Mouse (Mus musculus): ENCODE results near the gene Rab11a. TPM values are rescaled to one million over a fixed set of nuclear protein-coding genes. Genes with fewer than 3 reads are reported as not detected.
"Not testable (repeated sequence)": the region's sequence is repeated elsewhere in the genome, so short reads cannot be mapped to it uniquely, and the experiment has no call there.

The Rab11a gene
- polyA plus RNA-seq, 1 experiment from 2014 or later = 330 TPM

DNA sequence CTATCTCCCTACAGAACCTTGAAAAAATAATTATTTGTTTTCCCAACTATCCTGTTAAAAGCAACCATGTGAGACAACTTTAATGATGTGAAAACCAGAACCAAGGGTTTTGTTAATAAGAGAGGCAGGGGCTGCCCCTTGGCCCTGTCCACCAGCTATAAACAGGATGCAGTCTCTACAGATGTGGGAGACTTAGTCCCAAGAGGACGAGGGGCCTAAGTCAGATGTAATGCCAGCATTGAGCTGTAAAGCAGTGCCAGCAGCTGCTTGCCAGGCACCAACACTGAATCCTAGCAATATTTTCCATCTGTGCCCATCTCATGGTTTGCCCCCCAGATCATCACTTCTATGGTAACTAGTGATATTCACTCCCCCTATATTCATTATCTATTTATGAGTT, 4.9 kb upstream of the Rab11a start:
- H3K27ac ChIP-seq = no peak overlapping the region
- H3K36me3 ChIP-seq = no peaks in the 10 kb centered on the region
- no peak for ATAC-seq (ENCODE audit: insufficient number of reproducible peaks, insufficient read depth, low FRiP score, low TSS enrichment, low read depth)
- no peaks in the 10 kb centered on the region for H3K27me3 ChIP-seq
- no peak overlapping the region for H3K4me2 ChIP-seq
- no peak overlapping the region for H3K4me3 ChIP-seq
- no peaks in the 10 kb centered on the region for H3K4me1 ChIP-seq
- no peaks in the 10 kb centered on the region for H3K9me3 ChIP-seq
- no peak overlapping the region for H3K9ac ChIP-seq
- 58% methylated on average over 1 of the region's 1 CpGs for WGBS

DNA sequence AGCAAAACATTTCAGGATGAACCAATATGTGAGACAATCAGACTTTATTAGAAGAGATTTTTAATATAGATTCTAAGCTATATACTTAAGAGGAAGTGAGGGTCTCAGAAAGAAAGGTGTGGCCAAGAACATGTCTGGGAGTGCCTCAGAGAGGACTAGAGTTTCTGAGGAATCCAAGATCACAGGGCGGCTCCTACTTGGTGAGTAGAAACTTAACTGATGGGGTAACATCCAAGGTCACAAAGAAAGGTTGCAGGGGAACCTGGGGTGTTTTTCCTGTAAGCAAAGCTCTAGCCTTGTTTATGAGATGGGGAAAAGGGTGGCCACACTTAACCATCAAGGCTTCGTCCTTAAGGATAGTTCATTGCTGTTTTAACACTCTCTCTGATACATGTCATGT, 1.4 kb upstream of the Rab11a start:
- Histone ChIP-seq H3K4me1 (peaks cover 6% of the 10 kb centered on the region; the same call in 1 of the 2 replicates), H3K27ac (no peak overlapping the region), H3K27me3 (no peaks in the 10 kb centered on the region), H3K36me3 (no peaks in the 10 kb centered on the region), H3K4me2 (no peak overlapping the region), H3K9ac (no peak overlapping the region), H3K9me3 (no peaks in the 10 kb centered on the region), H3K4me3 (no peak overlapping the region)
- no peak for ATAC-seq (ENCODE audit: insufficient number of reproducible peaks, insufficient read depth, low FRiP score, low TSS enrichment, low read depth)
- WGBS = 85% methylated on average over 2 of the region's 2 CpGs

DNA sequence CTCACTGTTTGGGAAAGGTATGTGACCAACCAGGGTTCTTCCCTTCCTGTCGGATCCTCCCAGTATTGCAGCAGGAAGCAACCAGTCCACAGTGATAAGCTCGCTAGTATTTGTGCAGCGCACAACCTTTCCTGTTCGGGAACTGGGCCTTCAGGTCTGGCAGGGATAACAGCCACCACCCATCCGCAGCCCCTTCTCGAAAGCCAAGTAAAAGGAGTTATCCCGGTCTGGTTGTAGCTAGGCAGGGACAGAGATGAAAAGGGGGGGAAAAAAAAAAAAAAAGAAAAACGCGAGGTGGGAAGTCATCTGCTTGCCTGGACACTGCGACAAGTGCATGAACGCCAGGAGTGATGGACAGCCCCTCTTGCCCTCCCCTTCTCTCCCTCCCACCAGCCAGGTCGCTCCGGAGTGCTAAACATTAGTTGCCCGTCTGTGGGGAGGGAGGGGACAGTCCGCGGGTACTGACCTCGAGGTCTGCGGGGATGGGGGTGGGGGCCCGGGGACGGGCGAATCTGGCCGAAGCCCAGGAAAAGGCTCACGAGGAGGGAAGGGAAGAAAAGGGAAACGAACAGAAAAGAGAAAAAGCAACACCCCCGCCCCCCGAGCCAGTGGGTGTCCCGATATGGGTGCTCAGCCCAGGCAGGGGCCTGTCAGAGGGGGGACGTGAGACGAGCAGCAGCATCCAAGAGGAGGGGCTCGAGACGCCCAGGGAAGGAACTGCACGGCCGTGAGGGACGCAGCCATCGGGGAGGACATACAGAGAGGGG, 736 bp downstream of the Rab11a start:
- H3K27me3 ChIP-seq = no peaks in the 10 kb centered on the region
- peak overlapping the region; percentile 72 for H3K4me2 ChIP-seq
- H3K27ac ChIP-seq = peak overlapping the region; percentile 92
- peak; percentile 81 for ATAC-seq (ENCODE audit: insufficient number of reproducible peaks, insufficient read depth, low FRiP score, low TSS enrichment, low read depth)
- no peaks in the 10 kb centered on the region for H3K9me3 ChIP-seq
- H3K36me3 ChIP-seq = no peaks in the 10 kb centered on the region
- H3K4me3 ChIP-seq = peak overlapping the region; percentile 99
- WGBS = under 1% methylated on average over 35 of the region's 35 CpGs
- peaks cover 6% of the 10 kb centered on the region; the same call in 1 of the 2 replicates for H3K4me1 ChIP-seq
- peak overlapping the region; percentile 93 for H3K9ac ChIP-seq

DNA sequence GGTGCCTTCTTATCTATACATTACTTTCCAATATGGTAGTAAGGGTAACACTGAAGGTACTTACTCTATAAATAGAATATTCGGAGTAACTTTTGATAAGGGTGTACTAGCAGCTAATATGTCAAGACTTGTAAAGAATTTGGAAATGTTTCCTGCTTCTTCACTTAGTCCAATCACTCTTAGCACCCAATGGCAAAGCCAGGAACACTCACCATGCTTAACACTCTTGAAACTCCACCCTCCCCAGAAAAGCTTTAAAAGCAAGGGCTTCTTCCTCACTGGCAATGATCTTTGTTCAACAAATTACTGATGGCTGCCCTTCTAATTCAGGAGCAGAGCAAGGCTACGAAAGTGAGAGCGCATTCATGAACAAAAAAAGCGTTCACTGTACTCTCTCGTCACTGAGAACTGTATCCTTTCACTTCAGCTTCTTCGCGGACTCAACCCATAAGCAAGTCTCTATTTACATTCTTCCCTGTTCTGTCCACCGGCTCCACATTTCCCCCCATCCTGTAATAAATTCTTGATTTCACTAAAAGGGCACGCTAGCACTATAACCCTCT, 1.4 kb downstream of the Rab11a start:
- peak overlapping the region; percentile 92 for H3K27ac ChIP-seq
- H3K36me3 ChIP-seq = no peaks in the 10 kb centered on the region
- peak overlapping the region; percentile 99 for H3K4me3 ChIP-seq
- no peak for ATAC-seq (ENCODE audit: insufficient number of reproducible peaks, insufficient read depth, low FRiP score, low TSS enrichment, low read depth)
- peak overlapping the region; percentile 93 for H3K9ac ChIP-seq
- no peaks in the 10 kb centered on the region for H3K9me3 ChIP-seq
- peak overlapping the region; percentile 72 for H3K4me2 ChIP-seq
- H3K27me3 ChIP-seq = no peaks in the 10 kb centered on the region
- 14% methylated on average over 9 of the region's 9 CpGs for WGBS
- peaks cover 6% of the 10 kb centered on the region; the same call in 1 of the 2 replicates for H3K4me1 ChIP-seq

DNA sequence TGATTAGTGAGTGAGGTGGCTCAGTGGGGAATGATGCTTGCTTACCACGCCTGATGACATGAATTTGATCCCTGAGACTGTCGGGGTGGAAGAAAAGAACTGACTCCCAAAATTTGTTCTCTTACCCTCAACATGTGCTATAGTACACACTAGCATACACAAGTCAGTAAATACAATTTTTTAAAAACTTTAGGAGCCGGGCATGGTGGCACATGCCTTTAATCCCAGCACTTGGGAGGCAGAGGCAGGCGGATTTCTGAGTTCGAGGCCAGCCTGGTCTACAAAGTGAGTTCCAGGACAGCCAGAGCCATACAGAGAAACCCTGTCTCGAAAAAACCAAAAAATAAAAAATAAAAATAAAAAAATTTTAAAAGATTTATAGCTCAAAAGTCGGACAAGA, 2.6 kb downstream of the Rab11a start:
- not testable (repeated sequence) for H3K4me2 ChIP-seq; H3K36me3 ChIP-seq; H3K4me3 ChIP-seq; ATAC-seq (ENCODE audit: insufficient number of reproducible peaks, insufficient read depth, low FRiP score, low TSS enrichment, low read depth); H3K9me3 ChIP-seq; H3K4me1 ChIP-seq; H3K9ac ChIP-seq; H3K27me3 ChIP-seq; H3K27ac ChIP-seq
- WGBS = 89% methylated on average over 7 of the region's 7 CpGs

DNA sequence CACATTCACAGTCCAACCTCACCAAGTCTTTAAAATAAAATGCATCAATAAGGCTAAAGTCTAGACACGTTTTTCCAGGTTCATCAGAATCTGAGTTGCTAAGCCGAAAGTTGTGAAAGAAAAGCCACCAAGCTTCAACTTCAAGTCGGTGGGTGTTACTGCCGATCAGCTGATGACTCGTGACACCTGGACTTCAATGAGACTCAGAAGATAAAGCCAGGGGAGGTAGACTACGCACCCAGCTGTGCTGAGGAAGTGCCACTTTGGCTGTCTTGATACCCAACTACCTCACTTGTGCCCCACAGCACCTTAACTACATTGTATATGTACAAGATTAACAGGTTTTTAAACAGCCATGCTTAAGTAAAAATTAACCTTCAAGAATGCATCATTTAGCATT, 3.4 kb downstream of the Rab11a start:
- H3K4me2 ChIP-seq = no peak overlapping the region
- ATAC-seq (ENCODE audit: insufficient number of reproducible peaks, insufficient read depth, low FRiP score, low TSS enrichment, low read depth) = no peak
- 83% methylated on average over 6 of the region's 6 CpGs for WGBS

DNA sequence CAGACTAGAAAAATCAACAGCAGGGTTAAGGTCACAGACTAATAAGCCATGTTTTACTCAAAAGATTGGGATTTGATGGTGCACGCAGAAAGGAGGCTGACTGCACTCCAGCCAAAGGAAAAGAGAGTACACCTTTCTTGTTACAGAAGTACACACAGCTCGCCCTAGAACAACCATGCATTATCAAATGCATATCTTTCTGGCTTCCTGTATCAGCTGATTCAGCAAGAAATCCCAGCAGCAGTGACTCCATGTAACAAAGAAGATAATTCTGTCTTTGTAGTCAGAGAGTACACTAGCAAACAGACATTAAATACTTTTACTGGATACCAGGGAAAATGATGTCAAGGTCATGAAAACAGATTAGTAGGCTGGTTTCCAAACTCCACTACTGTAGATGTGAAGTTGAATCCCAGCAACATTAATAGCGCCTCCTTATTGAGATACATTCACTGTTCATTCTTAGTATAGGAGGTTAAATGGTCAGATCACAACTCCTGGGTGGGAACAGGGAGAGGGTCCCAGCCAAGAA, 6.5 kb downstream of the Rab11a start:
- H3K9ac ChIP-seq = no peak overlapping the region
- 89% methylated on average over 3 of the region's 3 CpGs for WGBS
- H3K27me3 ChIP-seq = no peaks in the 10 kb centered on the region
- peaks cover 4% of the 10 kb centered on the region; the same call in 1 of the 2 replicates for H3K4me1 ChIP-seq
- no peak overlapping the region for H3K4me2 ChIP-seq
- H3K27ac ChIP-seq = no peak overlapping the region
- H3K9me3 ChIP-seq = no peaks in the 10 kb centered on the region
- no peak overlapping the region for H3K4me3 ChIP-seq
- peaks cover 17% of the 10 kb centered on the region for H3K36me3 ChIP-seq
- no peak for ATAC-seq (ENCODE audit: insufficient number of reproducible peaks, insufficient read depth, low FRiP score, low TSS enrichment, low read depth)

More for the DNA sequence above, 3.4 kb downstream of the Rab11a start:
- no peaks in the 10 kb centered on the region for H3K27me3 ChIP-seq
- no peak overlapping the region for H3K4me3 ChIP-seq
- no peak overlapping the region for H3K9ac ChIP-seq
- no peak overlapping the region for H3K27ac ChIP-seq
- no peaks in the 10 kb centered on the region for H3K36me3 ChIP-seq
- peaks cover 6% of the 10 kb centered on the region; the same call in 1 of the 2 replicates for H3K4me1 ChIP-seq
- H3K9me3 ChIP-seq = no peaks in the 10 kb centered on the region

DNA sequence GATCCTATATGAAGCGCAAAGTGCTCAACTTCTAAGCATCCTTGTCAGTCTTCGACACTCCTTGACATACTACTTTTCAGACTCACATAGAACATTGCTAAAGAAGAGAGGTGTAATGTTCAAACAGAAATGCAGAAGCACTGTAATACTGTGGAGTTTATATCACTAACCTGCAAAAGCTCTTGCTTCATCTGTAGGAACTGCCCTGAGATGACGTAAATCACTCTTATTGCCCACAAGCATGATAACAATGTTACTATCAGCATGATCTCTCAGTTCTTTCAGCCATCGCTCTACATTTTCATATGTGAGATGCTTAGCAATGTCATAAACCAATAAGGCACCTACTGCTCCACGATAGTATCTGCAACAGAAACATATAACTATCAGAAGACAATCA, 11.1 kb downstream of the Rab11a start:
- Histone ChIP-seq H3K9me3 (no peaks in the 10 kb centered on the region), H3K9ac (no peak overlapping the region), H3K36me3 (peaks cover 47% of the 10 kb centered on the region), H3K4me2 (no peak overlapping the region), H3K4me3 (no peak overlapping the region), H3K27ac (no peak overlapping the region), H3K4me1 (no peaks in the 10 kb centered on the region), H3K27me3 (no peaks in the 10 kb centered on the region)
- ATAC-seq (ENCODE audit: insufficient number of reproducible peaks, insufficient read depth, low FRiP score, low TSS enrichment, low read depth) = no peak
- 94% methylated on average over 5 of the region's 5 CpGs for WGBS

DNA sequence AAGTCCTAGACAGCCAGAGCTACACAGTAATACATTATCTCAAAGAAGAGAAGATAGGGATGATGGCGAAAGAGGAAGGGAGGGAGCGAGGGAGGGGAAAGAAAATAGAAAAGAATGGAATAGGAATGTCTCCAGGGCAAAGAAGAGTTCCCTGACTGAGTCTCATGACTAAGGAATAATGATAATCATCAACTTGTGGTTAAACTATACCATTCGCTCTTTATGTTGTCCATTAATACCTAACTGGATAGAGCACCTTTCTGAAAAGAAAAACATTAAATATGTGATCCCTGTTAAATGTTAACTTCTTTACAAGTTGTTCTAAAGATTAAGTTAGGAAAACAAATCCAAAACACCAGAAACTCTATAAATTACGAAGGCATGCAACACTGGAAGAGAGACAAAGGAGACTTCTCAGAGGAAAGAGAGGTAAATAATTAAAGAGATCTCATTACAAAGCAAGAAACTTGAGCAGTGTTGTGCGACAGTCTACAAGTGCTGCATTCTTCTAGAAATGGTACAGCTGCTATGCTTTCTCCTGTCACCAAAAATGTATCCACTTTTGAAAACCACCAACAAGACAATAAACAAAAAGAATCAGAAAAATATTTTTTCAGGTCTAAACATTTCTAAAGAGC, 17.9 kb downstream of the Rab11a start:
- Histone ChIP-seq H3K27me3 (no peaks in the 10 kb centered on the region), H3K4me3 (no peak overlapping the region), H3K4me1 (no peaks in the 10 kb centered on the region), H3K9ac (no peak overlapping the region), H3K27ac (no peak overlapping the region), H3K4me2 (no peak overlapping the region), H3K36me3 (peaks cover 32% of the 10 kb centered on the region), H3K9me3 (no peaks in the 10 kb centered on the region)
- no peak for ATAC-seq (ENCODE audit: insufficient number of reproducible peaks, insufficient read depth, low FRiP score, low TSS enrichment, low read depth)
- WGBS = 65% methylated on average over 5 of the region's 5 CpGs

DNA sequence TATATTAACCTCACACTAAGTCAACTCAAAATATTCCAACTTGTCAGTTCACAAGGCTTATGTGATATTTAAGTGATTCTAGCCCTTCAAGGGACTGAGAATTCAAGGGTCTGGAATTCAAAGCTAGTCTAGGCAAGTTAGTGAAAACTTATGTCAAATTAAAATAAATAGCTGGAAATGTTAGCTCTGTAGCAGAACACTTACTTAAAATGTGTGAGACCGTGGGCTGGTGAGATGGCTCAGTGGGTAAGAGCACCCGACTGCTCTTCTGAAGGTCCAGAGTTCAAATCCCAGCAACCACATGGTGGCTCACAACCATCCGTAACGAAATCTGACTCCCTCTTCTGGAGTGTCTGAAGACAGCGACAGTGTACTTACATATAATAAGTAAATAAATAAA, 27.3 kb downstream of the Rab11a start:
- H3K36me3 ChIP-seq = peaks cover 22% of the 10 kb centered on the region
- H3K27me3 ChIP-seq; H3K4me2 ChIP-seq; H3K4me3 ChIP-seq; H3K27ac ChIP-seq; H3K9me3 ChIP-seq; H3K9ac ChIP-seq; H3K4me1 ChIP-seq; ATAC-seq (ENCODE audit: insufficient number of reproducible peaks, insufficient read depth, low FRiP score, low TSS enrichment, low read depth): not testable (repeated sequence)
- 81% methylated on average over 5 of the region's 5 CpGs for WGBS

DNA sequence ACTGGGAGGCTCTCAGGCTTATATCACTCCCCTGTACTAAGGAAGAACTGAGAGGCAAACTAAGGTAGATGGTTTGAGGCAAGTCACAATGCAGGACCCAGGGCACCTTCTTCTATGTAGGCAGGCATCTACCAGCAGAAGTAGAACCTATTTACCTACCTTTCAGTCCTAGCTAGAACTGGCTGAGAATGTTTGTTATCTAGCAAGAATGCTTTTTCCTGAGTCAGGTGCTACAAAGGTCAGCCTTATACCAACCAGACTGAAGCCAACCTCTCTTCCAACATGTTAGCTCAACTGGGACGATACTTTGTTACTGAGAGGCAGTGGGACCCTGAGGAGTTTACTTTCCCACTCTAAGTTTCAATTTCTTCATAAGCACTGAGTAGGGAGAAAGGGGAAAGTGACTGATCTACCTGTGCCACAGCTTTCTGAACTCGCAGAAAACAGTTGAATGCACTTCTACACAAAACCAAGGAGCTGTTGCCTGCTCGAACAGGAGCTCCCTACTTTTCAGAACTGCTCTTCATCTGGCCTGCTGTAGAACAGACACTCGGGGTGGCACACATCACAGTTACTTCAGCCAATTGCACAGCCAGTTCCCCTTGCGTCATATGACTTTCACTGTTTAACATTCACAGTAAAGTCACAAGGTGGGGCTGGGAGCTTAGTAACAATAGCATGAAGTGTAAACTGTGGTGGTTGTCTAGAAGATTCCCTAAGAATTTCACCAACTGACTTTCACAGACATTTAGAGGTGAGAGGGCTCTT, 33.3 kb downstream of the Rab11a start:
- ATAC-seq (ENCODE audit: insufficient number of reproducible peaks, insufficient read depth, low FRiP score, low TSS enrichment, low read depth) = no peak
- no peaks in the 10 kb centered on the region for H3K9me3 ChIP-seq
- whole genome bisulfite sequencing = 87% methylated on average over 5 of the region's 5 CpGs
- no peak overlapping the region for H3K27ac ChIP-seq
- H3K9ac ChIP-seq = no peak overlapping the region
- no peak overlapping the region for H3K4me3 ChIP-seq
- peaks cover 28% of the 10 kb centered on the region for H3K36me3 ChIP-seq
- H3K4me1 ChIP-seq = 0 out of 2 replicates have a peak, but pooled peaks cover 3% of the 10 kb centered on the region
- H3K27me3 ChIP-seq = no peaks in the 10 kb centered on the region
- H3K4me2 ChIP-seq = no peak overlapping the region
